Mouse (Mus musculus) embryonic facial prominence, embryonic 14.5 days (tissue): Measurements from ENCODE around the gene Ptprf. TPM values are rescaled to one million over a fixed set of nuclear protein-coding genes. Genes with fewer than 3 reads are reported as not detected.

ENCODE experiments used
- ATAC-seq: fragments of 200-750 bp; cut with Nextera tagmentation; 2 replicates; pipeline ENCODE4 v1.8.0; 2017; ENCODE audit warnings: low read depth, moderate number of reproducible peaks, moderate TSS enrichment
- DNase-seq: peaks from one replicate; pipeline ENCODE4 v3.0.0-alpha.2; 2015; ENCODE audit warnings: low spot score
- H3K27ac ChIP-seq: fragments of 300-500 bp; sonication (generic); replicated peaks from 2 replicates; pipeline ENCODE4 v1.5.1; 2014; ENCODE audit warnings: low read depth, mild to moderate bottlenecking, low read length, moderate library complexity
- H3K27me3 ChIP-seq: fragments of 300-500 bp; sonication (generic); replicated peaks from 2 replicates; pipeline ENCODE4 v1.6.1; 2014; ENCODE audit warnings: low read length; ENCODE audit not compliant: control insufficient read depth, insufficient read depth
- H3K36me3 ChIP-seq: fragments of 300-500 bp; sonication (generic); 2 replicates; pipeline ENCODE4 v1.6.1; 2014; ENCODE audit warnings: low read length, mixed read lengths; ENCODE audit not compliant: control insufficient read depth, insufficient read depth
- H3K4me1 ChIP-seq: fragments of 300-500 bp; sonication (generic); 2 replicates; pipeline ENCODE4 v1.6.1; 2014; ENCODE audit warnings: antibody characterized with exemption, low read length; ENCODE audit not compliant: control insufficient read depth, insufficient read depth
- H3K4me2 ChIP-seq: fragments of 300-500 bp; sonication (generic); 2 replicates; pipeline ENCODE4 v1.6.1; 2014; ENCODE audit warnings: low read depth, mild to moderate bottlenecking, low read length, moderate library complexity, mixed read lengths
- H3K4me3 ChIP-seq: fragments of 300-500 bp; sonication (generic); 2 replicates; pipeline ENCODE4 v1.5.1; 2014; ENCODE audit warnings: low read depth, mild to moderate bottlenecking, low read length
- H3K9ac ChIP-seq: fragments of 300-500 bp; sonication (generic); 2 replicates; pipeline ENCODE4 v1.6.1; 2014; ENCODE audit warnings: low read depth, mild to moderate bottlenecking, low read length, moderate library complexity, mixed read lengths
- H3K9me3 ChIP-seq: fragments of 300-500 bp; sonication (generic); 2 replicates; pipeline ENCODE4 v1.6.1; 2016; ENCODE audit warnings: low read length; ENCODE audit not compliant: control insufficient read depth
- WGBS: fragments of 180-500 bp; shearing (Covaris S2); extraction: QIAGEN DNeasy Blood & Tissue Kit; methylation state at CpG from one replicate; pipeline ENCODE4 v1.1.7; 2014; 5-methylcytosine and 5-hydroxymethylcytosine counted together
- polyA plus RNA-seq: library from polyadenylated mRNA; unstranded; fragments of >200 nt; fragmentation: Nextera tagmentation; extraction: Ambion mirVana; gene quantifications from 2 replicates; pipeline ENCODE4 v1.2.1, GENCODE M21; 2014

Gene Ptprf
- polyA plus RNA-seq, 1 experiment from 2014 or later, result 59.8 TPM

DNA sequence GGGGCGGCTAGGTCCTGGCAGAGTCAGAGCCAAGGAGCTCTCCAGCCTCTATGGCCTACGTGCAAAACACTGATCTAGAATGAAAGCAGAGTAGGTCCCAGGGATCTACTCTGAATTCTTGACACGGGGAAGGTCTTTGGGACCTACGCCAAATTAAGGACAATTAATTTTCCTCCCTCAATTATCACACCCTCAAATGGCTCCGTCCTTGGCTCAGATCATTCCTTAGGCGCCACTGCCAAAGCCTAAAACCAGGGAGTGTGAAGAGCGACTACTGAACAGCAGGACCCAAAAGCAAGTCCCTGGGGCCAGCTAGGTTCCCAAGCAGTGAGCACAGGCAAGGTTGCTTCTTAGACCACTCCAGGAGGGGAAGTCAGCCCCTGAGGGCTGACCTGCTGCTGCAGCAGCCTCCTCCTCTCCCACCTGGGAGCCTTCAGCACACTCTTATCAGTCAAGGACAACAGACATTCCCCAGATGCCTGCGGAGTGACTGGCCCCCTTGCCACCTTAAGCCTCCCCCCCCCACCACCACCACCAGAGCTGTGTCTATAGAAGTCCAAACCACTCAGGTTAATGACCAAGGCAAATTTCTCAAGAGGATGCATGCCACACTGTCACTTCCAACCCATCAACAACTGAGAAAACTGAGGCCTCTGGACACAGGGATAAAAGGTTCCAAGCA, 31.3 kb downstream of the Ptprf start:
- Histone ChIP-seq H3K27me3 (no peaks in the 10 kb centered on the region), H3K4me3 (no peak overlapping the region), H3K36me3 (peaks cover 48% of the 10 kb centered on the region), H3K4me2 (peak overlapping the region; percentile 79), H3K9ac (no peak overlapping the region), H3K9me3 (no peaks in the 10 kb centered on the region), H3K4me1 (peaks cover 30% of the 10 kb centered on the region), H3K27ac (no peak overlapping the region; the same call in 1 of the 2 replicates)
- DNase-seq, result no peak
- no peak for ATAC-seq
- WGBS, result 82% methylated on average over 8 of the region's 8 CpGs

DNA sequence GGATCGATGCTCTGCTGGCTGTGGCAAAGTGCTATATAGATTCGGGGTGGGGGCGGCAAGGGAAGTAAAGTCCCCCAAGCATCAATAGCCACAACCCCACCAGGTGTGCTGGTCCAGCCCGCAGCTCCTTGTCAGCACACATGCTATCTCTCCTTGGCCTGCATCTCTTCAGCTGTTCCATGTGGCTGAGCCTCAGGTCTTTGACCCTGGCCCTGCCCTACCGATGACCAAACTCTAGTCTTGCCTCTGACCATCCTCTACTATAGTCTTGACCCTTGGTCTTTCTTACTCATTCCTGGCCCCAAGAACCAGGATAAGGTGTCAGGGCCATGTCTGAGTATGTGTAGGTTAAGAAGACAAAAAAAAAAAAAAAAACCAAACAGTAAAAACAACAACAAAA, 33.2 kb downstream of the Ptprf start:
- peaks cover 49% of the 10 kb centered on the region for H3K36me3 ChIP-seq
- ATAC-seq (no peak), DNase-seq (no peak)
- H3K9me3 ChIP-seq, result no peaks in the 10 kb centered on the region
- no peak overlapping the region for H3K9ac ChIP-seq
- H3K4me3 ChIP-seq, result no peak overlapping the region
- H3K4me2 ChIP-seq, result no peak overlapping the region
- H3K27ac ChIP-seq, result no peak overlapping the region
- WGBS, result 95% methylated on average over 5 of the region's 5 CpGs
- no peaks in the 10 kb centered on the region for H3K27me3 ChIP-seq
- peaks cover 25% of the 10 kb centered on the region for H3K4me1 ChIP-seq

- no peaks in the 10 kb centered on the region for H3K9me3 ChIP-seq
- no peak overlapping the region for H3K4me3 ChIP-seq
- ATAC-seq (no peak), DNase-seq (no peak)
- no peak overlapping the region for H3K27ac ChIP-seq
- H3K36me3 ChIP-seq, result peaks cover 50% of the 10 kb centered on the region
- WGBS, result 83% methylated on average over 10 of the region's 10 CpGs
- H3K9ac ChIP-seq, result no peak overlapping the region
- H3K4me2 ChIP-seq, result no peak overlapping the region
- H3K27me3 ChIP-seq, result no peaks in the 10 kb centered on the region
- H3K4me1 ChIP-seq, result peaks cover 20% of the 10 kb centered on the region
Measured at GRCm38 (mm10) chr4:118257416-118257815, 33.8 kb downstream of the Ptprf start.

DNA sequence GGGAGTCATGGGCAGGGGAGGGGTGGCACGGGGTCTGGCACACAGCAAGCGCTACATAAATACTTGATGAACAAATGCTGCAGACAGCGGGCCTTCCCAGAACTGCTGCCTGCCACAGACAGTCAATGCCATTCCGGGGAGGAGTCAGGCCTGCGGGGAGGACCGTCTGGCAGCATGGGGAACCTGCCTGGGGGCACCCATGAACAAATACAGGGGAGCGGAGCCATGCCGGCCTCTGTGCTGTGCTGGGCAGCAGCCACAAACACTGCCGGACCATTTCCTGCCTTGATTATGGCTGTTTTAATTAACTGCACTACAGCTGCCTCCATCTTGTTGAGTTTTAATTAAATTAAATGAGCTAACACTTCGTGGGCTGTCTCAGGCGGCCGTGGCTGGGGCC, 35.0 kb downstream of the Ptprf start:
- Histone ChIP-seq H3K4me1 (peaks cover 9% of the 10 kb centered on the region), H3K4me2 (no peak overlapping the region), H3K36me3 (peaks cover 61% of the 10 kb centered on the region), H3K4me3 (no peak overlapping the region), H3K9ac (no peak overlapping the region), H3K27ac (no peak overlapping the region), H3K27me3 (no peaks in the 10 kb centered on the region), H3K9me3 (no peaks in the 10 kb centered on the region)
- 73% methylated on average over 12 of the region's 12 CpGs for WGBS
- DNase-seq (no peak), ATAC-seq (no peak)

DNA sequence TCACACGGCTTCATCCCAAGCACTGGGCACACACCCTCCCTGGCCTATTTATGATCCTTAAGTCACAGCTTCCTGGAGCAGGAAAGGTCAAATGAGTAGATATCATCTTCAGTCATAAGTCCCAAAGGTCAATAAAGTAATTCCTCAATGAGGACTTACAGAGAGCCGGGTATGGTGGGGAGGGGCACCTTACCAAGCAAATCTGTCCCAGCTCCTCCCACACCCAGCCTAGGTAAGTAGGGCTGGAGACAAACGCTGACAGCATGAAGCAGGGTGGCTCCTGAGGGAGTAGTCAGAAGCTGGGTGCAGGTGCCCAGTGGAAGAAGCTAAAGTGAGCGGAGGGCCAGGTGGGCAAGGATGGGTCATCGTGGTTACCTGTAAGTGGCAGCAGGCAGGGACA, 36.3 kb downstream of the Ptprf start:
- DNase-seq (no peak), ATAC-seq (no peak)
- Histone ChIP-seq H3K9me3 (no peaks in the 10 kb centered on the region), H3K9ac (no peak overlapping the region), H3K4me2 (no peak overlapping the region), H3K27ac (no peak overlapping the region), H3K4me3 (no peak overlapping the region), H3K27me3 (no peaks in the 10 kb centered on the region), H3K36me3 (peaks cover 72% of the 10 kb centered on the region), H3K4me1 (no peaks in the 10 kb centered on the region)
- WGBS, result 75% methylated on average over 5 of the region's 5 CpGs

- H3K36me3 ChIP-seq, result peaks cover 73% of the 10 kb centered on the region
- no peak for DNase-seq
- no peak overlapping the region for H3K4me3 ChIP-seq
- no peaks in the 10 kb centered on the region for H3K9me3 ChIP-seq
- no peak overlapping the region; the same call in 1 of the 2 replicates for H3K27ac ChIP-seq
- 78% methylated on average over 3 of the region's 3 CpGs for WGBS
- H3K4me1 ChIP-seq, result no peaks in the 10 kb centered on the region
- H3K27me3 ChIP-seq, result no peaks in the 10 kb centered on the region
- no peak overlapping the region for H3K4me2 ChIP-seq
- ATAC-seq, result no peak
- H3K9ac ChIP-seq, result no peak overlapping the region
Measured at GRCm38 (mm10) chr4:118247323-118247722, 43.9 kb downstream of the Ptprf start.

DNA sequence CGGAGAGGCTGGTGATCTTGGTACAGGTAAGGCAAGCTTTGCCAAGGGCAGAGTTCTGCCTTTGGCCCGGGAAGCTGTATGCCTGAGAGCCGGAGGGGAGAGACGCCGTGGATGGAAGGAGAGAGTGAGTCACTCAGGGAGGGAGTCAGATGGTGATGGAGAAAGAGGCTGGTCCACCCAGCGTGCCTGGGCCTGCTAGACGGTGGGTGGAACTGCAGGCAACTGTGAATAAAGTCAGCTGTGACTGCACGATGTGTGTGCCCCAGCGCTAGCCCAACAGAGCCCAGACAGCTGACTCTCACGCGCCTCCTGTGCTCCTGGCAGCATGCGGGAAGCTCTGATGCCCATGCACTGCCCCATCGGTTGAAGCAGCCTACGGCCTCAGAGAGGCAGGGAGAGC, 45.4 kb downstream of the Ptprf start:
- 76% methylated on average over 14 of the region's 14 CpGs for WGBS
- H3K36me3 ChIP-seq, result peaks cover 64% of the 10 kb centered on the region

GRCm38 (mm10) chr4:118243791-118244190, 47.4 kb downstream of the Ptprf start:
- Histone ChIP-seq H3K4me1 (no peaks in the 10 kb centered on the region), H3K4me3 (no peak overlapping the region), H3K4me2 (no peak overlapping the region), H3K27me3 (no peaks in the 10 kb centered on the region), H3K27ac (peak overlapping the region; percentile 39; the same call in 1 of the 2 replicates), H3K9ac (no peak overlapping the region), H3K9me3 (no peaks in the 10 kb centered on the region), H3K36me3 (peaks cover 53% of the 10 kb centered on the region)
- ATAC-seq (0 out of 2 replicates have a peak, but pooled peaks have one; percentile 16), DNase-seq (peak; percentile 39)
- WGBS, result 68% methylated on average over 7 of the region's 7 CpGs

More for the DNA sequence above, 45.4 kb downstream of the Ptprf start:
- no peaks in the 10 kb centered on the region for H3K27me3 ChIP-seq
- no peaks in the 10 kb centered on the region for H3K4me1 ChIP-seq
- no peak overlapping the region; the same call in 1 of the 2 replicates for H3K27ac ChIP-seq
- no peaks in the 10 kb centered on the region for H3K9me3 ChIP-seq
- DNase-seq, result peak; percentile 57
- H3K9ac ChIP-seq, result no peak overlapping the region
- H3K4me2 ChIP-seq, result no peak overlapping the region
- no peak overlapping the region for H3K4me3 ChIP-seq
- peak; percentile 48 for ATAC-seq

DNA sequence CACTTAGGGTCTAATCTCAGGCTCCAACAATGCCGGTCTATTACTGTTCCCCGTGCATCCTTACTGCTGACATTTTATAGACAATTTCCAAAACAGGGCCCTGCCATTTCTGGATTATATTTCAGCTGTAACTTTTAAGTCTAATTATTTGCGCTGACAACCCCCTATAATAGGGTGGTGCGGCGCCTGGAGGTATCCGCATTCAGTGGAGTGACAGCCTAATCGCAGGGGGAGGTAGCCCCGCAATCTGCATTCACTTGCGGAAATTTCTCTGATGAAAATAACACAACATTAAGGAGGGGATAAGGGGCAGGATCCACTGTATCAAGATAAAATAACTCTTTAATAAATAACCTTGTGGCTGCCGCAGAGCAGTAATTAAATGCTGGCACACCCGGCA, 47.9 kb downstream of the Ptprf start:
- peaks cover 48% of the 10 kb centered on the region for H3K36me3 ChIP-seq
- 74% methylated on average over 11 of the region's 11 CpGs for WGBS
- no peak overlapping the region for H3K9ac ChIP-seq
- H3K27ac ChIP-seq, result no peak overlapping the region
- no peak for ATAC-seq
- no peak for DNase-seq
- H3K4me3 ChIP-seq, result no peak overlapping the region
- H3K27me3 ChIP-seq, result no peaks in the 10 kb centered on the region
- no peaks in the 10 kb centered on the region for H3K9me3 ChIP-seq
- no peaks in the 10 kb centered on the region for H3K4me1 ChIP-seq
- H3K4me2 ChIP-seq, result no peak overlapping the region
